Mouse (Mus musculus) hindbrain, embryonic 12.5 days (tissue): ENCODE results near the gene Tbc1d16. TPM values are rescaled to one million over a fixed set of nuclear protein-coding genes. Genes with fewer than 3 reads are reported as not detected.

Experiments
- ATAC-seq: fragments of 200-750 bp; cut with Nextera tagmentation; 2 replicates; pipeline ENCODE4 v1.8.0; 2017; ENCODE audit warnings: moderate TSS enrichment; ENCODE audit not compliant: low FRiP score
- H3K27ac ChIP-seq: fragments of 300-500 bp; sonication (generic); 2 replicates; pipeline ENCODE4 v1.5.1; 2016; ENCODE audit warnings: mild to moderate bottlenecking
- H3K27me3 ChIP-seq: fragments of 300-500 bp; sonication (generic); 2 replicates; pipeline ENCODE4 v1.6.1; 2016; ENCODE audit warnings: mild to moderate bottlenecking
- H3K36me3 ChIP-seq: fragments of 300-500 bp; sonication (generic); 2 replicates; pipeline ENCODE4 v1.6.1; 2016; ENCODE audit warnings: mild to moderate bottlenecking
- H3K4me1 ChIP-seq: fragments of 300-500 bp; sonication (generic); 2 replicates; pipeline ENCODE4 v1.6.1; 2016
- H3K4me2 ChIP-seq: fragments of 300-500 bp; sonication (generic); replicated peaks from 2 replicates; pipeline ENCODE4 v1.6.1; 2016; ENCODE audit warnings: mild to moderate bottlenecking
- H3K4me3 ChIP-seq: fragments of 300-500 bp; sonication (generic); 2 replicates; pipeline ENCODE4 v1.5.1; 2016; ENCODE audit warnings: mild to moderate bottlenecking
- H3K9ac ChIP-seq: fragments of 300-500 bp; sonication (generic); 2 replicates; pipeline ENCODE4 v1.6.1; 2016; ENCODE audit warnings: mild to moderate bottlenecking, moderate library complexity
- H3K9me3 ChIP-seq: fragments of 300-500 bp; sonication (generic); replicated peaks from 2 replicates; pipeline ENCODE4 v1.6.1; 2016; ENCODE audit warnings: mild to moderate bottlenecking
- WGBS: fragments of 180-500 bp; shearing (Covaris S2); methylation state at CpG from one replicate; pipeline ENCODE4 v1.1.7; 2016; 5-methylcytosine and 5-hydroxymethylcytosine counted together
- polyA plus RNA-seq: library from polyadenylated mRNA; unstranded; fragments of >200 nt; fragmentation: Nextera tagmentation; extraction: Ambion mirVana; gene quantifications from 2 replicates; pipeline ENCODE4 v1.2.1, GENCODE M21; 2016

Gene Tbc1d16
- polyA plus RNA-seq, 1 experiment from 2014 or later, result 36.7 TPM

GRCm38 (mm10) chr11:119159496-119159895 lies 68.8 kb downstream of the Tbc1d16 start:
- Histone ChIP-seq H3K27me3 (peaks cover 11% of the 10 kb centered on the region), H3K4me3 (no peak overlapping the region), H3K4me1 (peaks cover 64% of the 10 kb centered on the region), H3K36me3 (peaks cover 13% of the 10 kb centered on the region), H3K27ac (no peak overlapping the region), H3K9ac (no peak overlapping the region), H3K9me3 (no peaks in the 10 kb centered on the region), H3K4me2 (no peak overlapping the region)
- WGBS, result 46% methylated on average over 11 of the region's 11 CpGs
- ATAC-seq, result no peak

- Histone ChIP-seq H3K4me3 (no peak overlapping the region), H3K27me3 (peaks cover 16% of the 10 kb centered on the region), H3K9ac (peak overlapping the region; percentile 36), H3K4me1 (peaks cover 56% of the 10 kb centered on the region), H3K36me3 (peaks cover 29% of the 10 kb centered on the region), H3K4me2 (peak overlapping the region; percentile 40), H3K9me3 (no peaks in the 10 kb centered on the region), H3K27ac (peak overlapping the region; percentile 88)
- 11% methylated on average over 20 of the region's 20 CpGs for WGBS
- peak; percentile 36 for ATAC-seq
Measured at GRCm38 (mm10) chr11:119157377-119158189, 70.7 kb downstream of the Tbc1d16 start.

- Histone ChIP-seq H3K4me3 (0 out of 2 replicates have a peak overlapping the region, but pooled peaks have one; percentile 0), H3K4me1 (peaks cover 58% of the 10 kb centered on the region), H3K9ac (peak overlapping the region; percentile 36), H3K36me3 (peaks cover 37% of the 10 kb centered on the region), H3K27me3 (peaks cover 16% of the 10 kb centered on the region), H3K9me3 (no peaks in the 10 kb centered on the region), H3K27ac (peak overlapping the region; percentile 88), H3K4me2 (peak overlapping the region; percentile 40)
- ATAC-seq, result peak; percentile 62
- 6% methylated on average over 24 of the region's 24 CpGs for whole genome bisulfite sequencing
Measured at GRCm38 (mm10) chr11:119156481-119157254, 71.6 kb downstream of the Tbc1d16 start.

GRCm38 (mm10) chr11:119155638-119156480 lies 72.4 kb downstream of the Tbc1d16 start:
- peak overlapping the region; percentile 88 for H3K27ac ChIP-seq
- WGBS, result 24% methylated on average over 30 of the region's 30 CpGs
- H3K9ac ChIP-seq, result peak overlapping the region; percentile 36
- H3K36me3 ChIP-seq, result peaks cover 41% of the 10 kb centered on the region
- peak overlapping the region; percentile 40; the same call in 1 of the 2 replicates for H3K4me2 ChIP-seq
- peaks cover 16% of the 10 kb centered on the region for H3K27me3 ChIP-seq
- peaks cover 61% of the 10 kb centered on the region for H3K4me1 ChIP-seq
- H3K9me3 ChIP-seq, result no peaks in the 10 kb centered on the region
- no peak for ATAC-seq
- H3K4me3 ChIP-seq, result 0 out of 2 replicates have a peak overlapping the region, but pooled peaks have one; percentile 0

GRCm38 (mm10) chr11:119152321-119152831 lies 75.9 kb downstream of the Tbc1d16 start:
- Histone ChIP-seq H3K4me1 (peaks cover 35% of the 10 kb centered on the region), H3K9ac (0 out of 2 replicates have a peak overlapping the region, but pooled peaks have one; percentile 20), H3K4me2 (no peak overlapping the region), H3K27ac (peak overlapping the region; percentile 25; the same call in 1 of the 2 replicates), H3K9me3 (no peaks in the 10 kb centered on the region), H3K4me3 (no peak overlapping the region), H3K27me3 (peaks cover 12% of the 10 kb centered on the region; the same call in 1 of the 2 replicates), H3K36me3 (peaks cover 73% of the 10 kb centered on the region)
- no peak for ATAC-seq
- WGBS, result 50% methylated on average over 14 of the region's 14 CpGs

GRCm38 (mm10) chr11:119151073-119151607 lies 77.2 kb downstream of the Tbc1d16 start:
- no peak overlapping the region for H3K4me2 ChIP-seq
- H3K36me3 ChIP-seq, result peaks cover 76% of the 10 kb centered on the region
- H3K4me3 ChIP-seq, result no peak overlapping the region
- H3K9me3 ChIP-seq, result no peaks in the 10 kb centered on the region
- H3K9ac ChIP-seq, result 0 out of 2 replicates have a peak overlapping the region, but pooled peaks have one; percentile 13
- peaks cover 23% of the 10 kb centered on the region for H3K4me1 ChIP-seq
- no peak for ATAC-seq
- peaks cover 12% of the 10 kb centered on the region; the same call in 1 of the 2 replicates for H3K27me3 ChIP-seq
- H3K27ac ChIP-seq, result peak overlapping the region; percentile 67
- WGBS, result 86% methylated on average over 10 of the region's 10 CpGs

- H3K9me3 ChIP-seq, result no peaks in the 10 kb centered on the region
- peak; percentile 61; the same call in 1 of the 2 replicates for ATAC-seq
- H3K4me3 ChIP-seq, result no peak overlapping the region
- peaks cover 12% of the 10 kb centered on the region; the same call in 1 of the 2 replicates for H3K27me3 ChIP-seq
- WGBS, result 70% methylated on average over 10 of the region's 10 CpGs
- no peak overlapping the region for H3K9ac ChIP-seq
- H3K36me3 ChIP-seq, result peaks cover 73% of the 10 kb centered on the region
- no peak overlapping the region for H3K4me2 ChIP-seq
- H3K27ac ChIP-seq, result peak overlapping the region; percentile 67
- peaks cover 21% of the 10 kb centered on the region for H3K4me1 ChIP-seq
Measured at GRCm38 (mm10) chr11:119150442-119150841, 77.9 kb downstream of the Tbc1d16 start.

GRCm38 (mm10) chr11:119148829-119149228 lies 79.5 kb downstream of the Tbc1d16 start:
- Histone ChIP-seq H3K4me2 (no peak overlapping the region), H3K27me3 (0 out of 2 replicates have a peak, but pooled peaks cover 2% of the 10 kb centered on the region), H3K4me3 (no peak overlapping the region), H3K27ac (no peak overlapping the region), H3K36me3 (peaks cover 58% of the 10 kb centered on the region), H3K4me1 (peaks cover 36% of the 10 kb centered on the region), H3K9me3 (no peaks in the 10 kb centered on the region), H3K9ac (no peak overlapping the region)
- ATAC-seq, result no peak
- WGBS, result 96% methylated on average over 13 of the region's 13 CpGs

GRCm38 (mm10) chr11:119147153-119147552 lies 81.1 kb downstream of the Tbc1d16 start:
- WGBS, result 84% methylated on average over 8 of the region's 8 CpGs
- Histone ChIP-seq H3K4me2 (no peak overlapping the region), H3K27me3 (no peaks in the 10 kb centered on the region), H3K36me3 (peaks cover 43% of the 10 kb centered on the region), H3K27ac (no peak overlapping the region), H3K4me1 (peaks cover 32% of the 10 kb centered on the region), H3K4me3 (no peak overlapping the region), H3K9ac (no peak overlapping the region), H3K9me3 (no peaks in the 10 kb centered on the region)
- no peak for ATAC-seq

- Histone ChIP-seq H3K9ac (no peak overlapping the region), H3K27me3 (no peaks in the 10 kb centered on the region), H3K27ac (no peak overlapping the region), H3K36me3 (peaks cover 37% of the 10 kb centered on the region), H3K4me1 (peaks cover 36% of the 10 kb centered on the region), H3K4me3 (no peak overlapping the region), H3K9me3 (no peaks in the 10 kb centered on the region), H3K4me2 (no peak overlapping the region)
- no peak for ATAC-seq
- WGBS, result 35% methylated on average over 11 of the region's 12 CpGs
Measured at GRCm38 (mm10) chr11:119146140-119146539, 82.2 kb downstream of the Tbc1d16 start.

- H3K27me3 ChIP-seq, result no peaks in the 10 kb centered on the region
- peaks cover 31% of the 10 kb centered on the region for H3K4me1 ChIP-seq
- 57% methylated on average over 16 of the region's 16 CpGs for WGBS
- H3K9me3 ChIP-seq, result no peaks in the 10 kb centered on the region
- ATAC-seq, result peak; percentile 40; the same call in 1 of the 2 replicates
- H3K9ac ChIP-seq, result no peak overlapping the region
- H3K4me3 ChIP-seq, result no peak overlapping the region
- H3K27ac ChIP-seq, result peak overlapping the region; percentile 64
- peaks cover 28% of the 10 kb centered on the region for H3K36me3 ChIP-seq
- no peak overlapping the region for H3K4me2 ChIP-seq
Measured at GRCm38 (mm10) chr11:119144801-119145475, 83.4 kb downstream of the Tbc1d16 start.
